Mouse (Mus musculus) bone marrow, adult 2 months (tissue): ENCODE results near the gene Ptgfrn. TPM values are rescaled to one million over a fixed set of nuclear protein-coding genes. Genes with fewer than 3 reads are reported as not detected.

ENCODE experiments used
- H3K27ac ChIP-seq: fragments of 200-500 bp; 2 replicates; pipeline ENCODE4 v1.5.1; 2012; ENCODE audit warnings: low read depth, mild to moderate bottlenecking, control low read depth, inconsistent platforms, low read length; ENCODE audit not compliant: control insufficient read depth, poor library complexity, insufficient read depth
- H3K4me1 ChIP-seq: fragments of 200-500 bp; 2 replicates; pipeline ENCODE4 v1.6.1; 2011; ENCODE audit warnings: low read length; ENCODE audit not compliant: control insufficient read depth, insufficient read depth
- H3K4me3 ChIP-seq: fragments of 200-500 bp; replicated peaks from 2 replicates; pipeline ENCODE3; 2011; ENCODE audit warnings: mild to moderate bottlenecking, low read depth, low read length, control low read depth; ENCODE audit not compliant: control insufficient read depth
- CTCF ChIP-seq: fragments of 200-500 bp; IDR thresholded peaks from 2 replicates; pipeline ENCODE4 v1.5.1; 2011; ENCODE audit warnings: low read length, control low read depth; ENCODE audit not compliant: control insufficient read depth, insufficient read depth
- POLR2A ChIP-seq: fragments of 200-500 bp; IDR thresholded peaks from 2 replicates; pipeline ENCODE4 v1.6.1; 2011; ENCODE audit warnings: low read depth, mild to moderate bottlenecking, control low read depth, low read length, borderline replicate concordance; ENCODE audit not compliant: control insufficient read depth
- WGBS: fragments of 180-500 bp; shearing (Covaris S2); methylation state at CpG from one replicate; pipeline ENCODE4 v1.1.7; 2018; 5-methylcytosine and 5-hydroxymethylcytosine counted together
- polyA plus RNA-seq: library from polyadenylated mRNA; stranded (reverse); fragments of >200 nt; gene quantifications from 2 replicates; pipeline ENCODE4 v1.2.4, GENCODE M21; 2011; ENCODE audit warnings: low replicate concordance; ENCODE audit not compliant: missing spikeins, insufficient read depth, insufficient read length

The Ptgfrn gene
- polyA plus RNA-seq, 1 experiment: 1.6 TPM

DNA sequence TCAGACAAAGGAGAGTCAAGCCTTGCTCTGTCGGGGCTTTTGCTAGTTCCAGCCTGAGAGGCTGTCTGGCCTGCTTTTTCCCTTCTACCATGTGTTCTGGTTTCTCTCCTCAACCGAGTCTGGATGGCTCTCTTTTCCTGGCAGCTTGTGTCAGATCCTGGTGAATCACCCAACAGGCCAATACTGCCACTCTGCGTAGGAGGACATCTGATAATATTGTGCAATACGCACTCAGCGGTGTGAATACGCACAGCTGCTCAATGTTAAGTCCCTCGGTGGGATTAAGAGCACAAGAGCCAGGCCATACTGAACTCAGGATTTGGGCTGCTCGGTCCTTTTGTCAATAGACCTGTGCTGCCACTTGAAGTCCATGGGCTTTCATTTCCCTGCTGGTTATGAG, 31.8 kb upstream of the Ptgfrn start:
- Histone ChIP-seq H3K4me3 (no peak overlapping the region), H3K4me1 (no peaks in the 10 kb centered on the region), H3K27ac (no peak overlapping the region)
- 72% methylated on average over 8 of the region's 8 CpGs for WGBS
- TF ChIP-seq CTCF: no peak
- no peak for TF ChIP-seq POLR2A

DNA sequence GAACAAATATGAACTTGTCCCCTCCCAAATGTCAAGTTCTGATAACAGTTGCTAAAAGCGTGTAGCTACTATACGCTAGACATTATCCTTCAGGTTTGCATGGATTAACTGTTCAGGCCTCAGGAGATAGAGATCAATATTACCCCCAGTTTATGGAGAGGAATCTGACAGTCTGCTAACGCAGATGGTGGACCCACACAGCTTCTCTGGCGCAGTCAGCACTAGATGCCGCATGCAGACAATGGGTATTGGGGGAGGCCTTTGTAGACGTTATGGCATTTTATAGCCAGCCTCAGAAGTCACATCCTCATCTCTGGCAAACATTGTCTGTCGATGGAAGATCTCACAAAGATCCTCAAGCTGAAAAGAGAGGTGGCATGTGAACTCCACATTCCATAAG, 29.9 kb upstream of the Ptgfrn start:
- WGBS: 83% methylated on average over 7 of the region's 7 CpGs
- H3K4me1 ChIP-seq: no peaks in the 10 kb centered on the region
- no peak overlapping the region for H3K4me3 ChIP-seq
- TF ChIP-seq POLR2A (no peak), CTCF (no peak)
- no peak overlapping the region for H3K27ac ChIP-seq

- TF ChIP-seq CTCF (no peak), POLR2A (no peak)
- 73% methylated on average over 11 of the region's 11 CpGs for WGBS
- Histone ChIP-seq H3K4me1 (no peaks in the 10 kb centered on the region), H3K4me3 (no peak overlapping the region), H3K27ac (no peak overlapping the region)
Measured at GRCm38 (mm10) chr3:101136483-101136882, 26.4 kb upstream of the Ptgfrn start.

- H3K27ac ChIP-seq: no peak overlapping the region
- WGBS: 91% methylated on average over 9 of the region's 9 CpGs
- no peak for TF ChIP-seq CTCF
- TF ChIP-seq POLR2A: no peak
- no peaks in the 10 kb centered on the region for H3K4me1 ChIP-seq
- H3K4me3 ChIP-seq: no peak overlapping the region
Measured at GRCm38 (mm10) chr3:101134861-101135260, 24.8 kb upstream of the Ptgfrn start.

- no peaks in the 10 kb centered on the region for H3K4me1 ChIP-seq
- H3K27ac ChIP-seq: no peak overlapping the region
- TF ChIP-seq CTCF (no peak), POLR2A (no peak)
- 74% methylated on average over 6 of the region's 6 CpGs for WGBS
- H3K4me3 ChIP-seq: no peak overlapping the region
Measured at GRCm38 (mm10) chr3:101132981-101133380, 22.9 kb upstream of the Ptgfrn start.

GRCm38 (mm10) chr3:101131772-101132171, 21.7 kb upstream of the Ptgfrn start:
- Histone ChIP-seq H3K4me3 (no peak overlapping the region), H3K4me1 (no peaks in the 10 kb centered on the region), H3K27ac (no peak overlapping the region)
- 75% methylated on average over 5 of the region's 5 CpGs for WGBS
- TF ChIP-seq CTCF (no peak), POLR2A (no peak)

DNA sequence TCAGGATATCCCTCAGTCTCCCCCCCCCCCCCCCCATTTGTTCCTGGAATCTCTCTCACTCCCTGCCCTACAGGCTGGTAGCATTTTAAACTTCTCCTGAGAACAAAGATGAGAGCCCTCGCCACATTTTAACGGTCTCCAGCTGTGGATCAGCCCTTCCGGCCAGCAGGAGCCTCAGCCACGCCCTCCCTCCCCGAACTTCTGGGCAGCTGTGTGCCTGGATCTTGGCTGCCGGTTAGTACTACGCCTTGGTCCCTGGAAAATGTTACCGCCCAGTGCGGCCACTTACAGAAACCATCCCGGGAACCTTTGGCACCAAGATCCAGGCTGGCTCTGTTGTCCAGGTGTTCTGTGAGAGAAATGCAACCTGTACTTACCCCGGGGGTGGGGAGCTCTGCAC, 20.4 kb upstream of the Ptgfrn start:
- Histone ChIP-seq H3K4me3 (no peak overlapping the region), H3K27ac (no peak overlapping the region), H3K4me1 (no peaks in the 10 kb centered on the region)
- TF ChIP-seq CTCF (no peak), POLR2A (no peak)
- 13% methylated on average over 11 of the region's 11 CpGs for WGBS

GRCm38 (mm10) chr3:101129620-101130019, 19.5 kb upstream of the Ptgfrn start:
- H3K4me1 ChIP-seq: no peaks in the 10 kb centered on the region
- H3K4me3 ChIP-seq: no peak overlapping the region
- TF ChIP-seq POLR2A (no peak), CTCF (no peak)
- H3K27ac ChIP-seq: no peak overlapping the region
- 69% methylated on average over 3 of the region's 3 CpGs for WGBS

DNA sequence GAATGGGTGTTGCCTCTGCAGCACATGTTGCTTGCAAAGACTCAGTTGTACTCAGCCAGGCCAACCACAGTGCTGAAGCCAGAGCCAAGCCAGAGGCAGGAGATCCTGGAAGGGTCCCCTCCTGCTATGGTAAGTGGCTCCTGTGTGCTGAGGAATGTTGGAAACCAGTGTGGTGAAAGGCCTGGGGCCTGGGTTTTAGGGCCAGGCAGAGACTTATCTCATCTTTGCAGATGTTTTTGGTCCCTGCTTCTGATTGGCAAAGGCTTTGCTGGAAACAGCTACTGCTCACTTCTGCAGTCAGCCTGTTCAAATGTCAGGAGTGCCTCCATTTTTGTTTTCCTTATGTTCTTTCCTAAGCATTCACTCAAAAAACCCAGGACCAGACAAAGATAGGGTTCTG, 19.0 kb upstream of the Ptgfrn start:
- TF ChIP-seq POLR2A (no peak), CTCF (no peak)
- no peak overlapping the region for H3K4me3 ChIP-seq
- no peak overlapping the region for H3K27ac ChIP-seq
- no peaks in the 10 kb centered on the region for H3K4me1 ChIP-seq

- WGBS: 70% methylated on average over 2 of the region's 2 CpGs
- Histone ChIP-seq H3K4me3 (no peak overlapping the region), H3K27ac (no peak overlapping the region), H3K4me1 (no peaks in the 10 kb centered on the region)
- TF ChIP-seq POLR2A (no peak), CTCF (no peak)
Measured at GRCm38 (mm10) chr3:101127766-101128165, 17.7 kb upstream of the Ptgfrn start.
